Mouse (Mus musculus) neural tube, embryonic 13.5 days (tissue): Measurements from ENCODE around the gene Tulp2. TPM values are rescaled to one million over a fixed set of nuclear protein-coding genes. Genes with fewer than 3 reads are reported as not detected.

ENCODE experiments used
- ATAC-seq: fragments of 200-750 bp; cut with Nextera tagmentation; 2 replicates; pipeline ENCODE4 v1.8.0; 2017; ENCODE audit warnings: low read depth, mild to moderate bottlenecking, moderate TSS enrichment, moderate library complexity
- H3K27ac ChIP-seq: fragments of 300-500 bp; sonication (generic); replicated peaks from 2 replicates; pipeline ENCODE4 v1.5.1; 2015; ENCODE audit warnings: moderate library complexity, mild to moderate bottlenecking, inconsistent platforms
- H3K27me3 ChIP-seq: fragments of 300-500 bp; sonication (generic); 2 replicates; pipeline ENCODE4 v1.6.1; 2015; ENCODE audit warnings: mild to moderate bottlenecking, inconsistent platforms
- H3K36me3 ChIP-seq: fragments of 300-500 bp; sonication (generic); 2 replicates; pipeline ENCODE4 v1.6.1; 2015; ENCODE audit warnings: mild to moderate bottlenecking, inconsistent platforms
- H3K4me1 ChIP-seq: fragments of 300-500 bp; sonication (generic); replicated peaks from 2 replicates; pipeline ENCODE4 v1.6.1; 2015; ENCODE audit warnings: inconsistent platforms
- H3K4me2 ChIP-seq: fragments of 300-500 bp; sonication (generic); 2 replicates; pipeline ENCODE4 v1.6.1; 2015; ENCODE audit warnings: inconsistent platforms, mild to moderate bottlenecking, moderate library complexity
- H3K4me3 ChIP-seq: fragments of 300-500 bp; sonication (generic); 2 replicates; pipeline ENCODE4 v1.5.1; 2015; ENCODE audit warnings: mild to moderate bottlenecking, inconsistent platforms
- H3K9ac ChIP-seq: fragments of 300-500 bp; sonication (generic); 2 replicates; pipeline ENCODE4 v1.6.1; 2015; ENCODE audit warnings: moderate library complexity, mild to moderate bottlenecking, inconsistent platforms
- H3K9me3 ChIP-seq: fragments of 300-500 bp; sonication (generic); 2 replicates; pipeline ENCODE4 v1.6.1; 2016; ENCODE audit warnings: inconsistent platforms
- WGBS: fragments of 180-500 bp; shearing (Covaris S2); methylation state at CpG from one replicate; pipeline ENCODE4 v1.1.7; 2015; 5-methylcytosine and 5-hydroxymethylcytosine counted together
- polyA plus RNA-seq: library from polyadenylated mRNA; unstranded; fragments of >200 nt; fragmentation: Nextera tagmentation; extraction: Ambion mirVana; gene quantifications from 2 replicates; pipeline ENCODE4 v1.2.1, GENCODE M21; 2015

Tulp2 gene
- polyA plus RNA-seq, 1 experiment from 2014 or later = 0.13 TPM

GRCm38 (mm10) chr7:45553519-45553918 lies 71.8 kb downstream of the Tulp2 start:
- H3K36me3 ChIP-seq = no peaks in the 10 kb centered on the region
- WGBS = 68% methylated on average over 8 of the region's 8 CpGs
- H3K27me3 ChIP-seq = no peaks in the 10 kb centered on the region
- H3K9ac ChIP-seq = no peak overlapping the region
- H3K4me1 ChIP-seq = no peaks in the 10 kb centered on the region
- H3K4me3 ChIP-seq = no peak overlapping the region
- H3K9me3 ChIP-seq = no peaks in the 10 kb centered on the region
- no peak overlapping the region for H3K4me2 ChIP-seq
- H3K27ac ChIP-seq = no peak overlapping the region
- ATAC-seq = no peak

- 96% methylated on average over 2 of the region's 2 CpGs for WGBS
- Histone ChIP-seq H3K36me3 (no peaks in the 10 kb centered on the region), H3K9ac (no peak overlapping the region), H3K4me3 (no peak overlapping the region), H3K27me3 (no peaks in the 10 kb centered on the region), H3K27ac (no peak overlapping the region), H3K4me2 (no peak overlapping the region), H3K9me3 (no peaks in the 10 kb centered on the region), H3K4me1 (no peaks in the 10 kb centered on the region)
- ATAC-seq = no peak
These were observed 72.3 kb downstream of the Tulp2 start for GRCm38 (mm10) chr7:45553990-45554389.

GRCm38 (mm10) chr7:45554744-45555143 lies 73.1 kb downstream of the Tulp2 start, which contains the start of gene Hsd17b14:
Gene Hsd17b14 (plus strand): TSS chr7:45554893.
- H3K4me1 ChIP-seq = no peaks in the 10 kb centered on the region
- H3K36me3 ChIP-seq = no peaks in the 10 kb centered on the region

GRCm38 (mm10) chr7:45555787-45556186 lies 74.1 kb downstream of the Tulp2 start:
- Histone ChIP-seq H3K9ac (no peak overlapping the region), H3K9me3 (no peaks in the 10 kb centered on the region), H3K4me1 (no peaks in the 10 kb centered on the region), H3K4me3 (no peak overlapping the region), H3K36me3 (no peaks in the 10 kb centered on the region), H3K27ac (no peak overlapping the region), H3K27me3 (peaks cover under 1% of the 10 kb centered on the region; the same call in 1 of the 2 replicates), H3K4me2 (no peak overlapping the region)
- ATAC-seq = peak; percentile 63; the same call in 1 of the 2 replicates
- 28% methylated on average over 8 of the region's 8 CpGs for WGBS

More at GRCm38 (mm10) chr7:45554744-45555143, 73.1 kb downstream of the Tulp2 start, which contains the start of gene Hsd17b14:
- Histone ChIP-seq H3K9me3 (no peaks in the 10 kb centered on the region), H3K4me3 (no peak within 1 kb of the TSS), H3K27me3 (no peaks in the 10 kb centered on the region), H3K27ac (no peak within 1 kb of the TSS), H3K4me2 (no peak within 1 kb of the TSS), H3K9ac (no peak within 1 kb of the TSS)
- ATAC-seq = no peak
- 53% methylated on average over 8 of the region's 8 CpGs for WGBS

- Histone ChIP-seq H3K4me3 (no peak overlapping the region), H3K27ac (no peak overlapping the region), H3K9me3 (no peaks in the 10 kb centered on the region), H3K9ac (no peak overlapping the region), H3K36me3 (no peaks in the 10 kb centered on the region), H3K4me2 (no peak overlapping the region), H3K4me1 (0 out of 2 replicates have a peak, but pooled peaks cover 5% of the 10 kb centered on the region), H3K27me3 (peaks cover 4% of the 10 kb centered on the region)
- ATAC-seq = no peak
- WGBS = 64% methylated on average over 6 of the region's 6 CpGs
These were observed 77.2 kb downstream of the Tulp2 start for GRCm38 (mm10) chr7:45558907-45559306.

- H3K4me1 ChIP-seq = 0 out of 2 replicates have a peak, but pooled peaks cover 5% of the 10 kb centered on the region
- H3K36me3 ChIP-seq = no peaks in the 10 kb centered on the region
- 76% methylated on average over 7 of the region's 7 CpGs for WGBS
These were observed 78.6 kb downstream of the Tulp2 start for GRCm38 (mm10) chr7:45560241-45560640.

GRCm38 (mm10) chr7:45560843-45561623 lies 79.4 kb downstream of the Tulp2 start:
- peak overlapping the region; percentile 6 for H3K4me2 ChIP-seq

More at GRCm38 (mm10) chr7:45560241-45560640, 78.6 kb downstream of the Tulp2 start:
- ATAC-seq = no peak
- H3K27ac ChIP-seq = no peak overlapping the region
- H3K4me3 ChIP-seq = no peak overlapping the region
- H3K9me3 ChIP-seq = no peaks in the 10 kb centered on the region
- no peak overlapping the region for H3K9ac ChIP-seq
- H3K4me2 ChIP-seq = no peak overlapping the region
- H3K27me3 ChIP-seq = peaks cover 4% of the 10 kb centered on the region

GRCm38 (mm10) chr7:45561624-45562520 lies 80.2 kb downstream of the Tulp2 start:
- no peaks in the 10 kb centered on the region for H3K36me3 ChIP-seq
- no peak overlapping the region for H3K27ac ChIP-seq
- peak; percentile 30; the same call in 1 of the 2 replicates for ATAC-seq
- no peak overlapping the region for H3K4me3 ChIP-seq
- WGBS = 46% methylated on average over 12 of the region's 12 CpGs
- peak overlapping the region; percentile 6 for H3K4me2 ChIP-seq
- H3K4me1 ChIP-seq = 0 out of 2 replicates have a peak, but pooled peaks cover 5% of the 10 kb centered on the region
- H3K27me3 ChIP-seq = peaks cover 4% of the 10 kb centered on the region
- peak overlapping the region; percentile 31; the same call in 1 of the 2 replicates for H3K9ac ChIP-seq
- no peaks in the 10 kb centered on the region for H3K9me3 ChIP-seq

More at GRCm38 (mm10) chr7:45560843-45561623, 79.4 kb downstream of the Tulp2 start:
- Histone ChIP-seq H3K36me3 (no peaks in the 10 kb centered on the region), H3K9ac (no peak overlapping the region), H3K9me3 (no peaks in the 10 kb centered on the region), H3K4me3 (no peak overlapping the region), H3K27ac (no peak overlapping the region), H3K27me3 (peaks cover 4% of the 10 kb centered on the region), H3K4me1 (0 out of 2 replicates have a peak, but pooled peaks cover 5% of the 10 kb centered on the region)
- peak; percentile 71 for ATAC-seq
- whole genome bisulfite sequencing = 29% methylated on average over 17 of the region's 17 CpGs

- H3K4me3 ChIP-seq = no peak overlapping the region
- WGBS = 81% methylated on average over 2 of the region's 2 CpGs
- no peak overlapping the region for H3K27ac ChIP-seq
- H3K27me3 ChIP-seq = peaks cover 4% of the 10 kb centered on the region
- peaks cover 24% of the 10 kb centered on the region for H3K4me1 ChIP-seq
- H3K36me3 ChIP-seq = no peaks in the 10 kb centered on the region
- no peak overlapping the region for H3K9ac ChIP-seq
- H3K9me3 ChIP-seq = no peaks in the 10 kb centered on the region
- ATAC-seq = no peak
- no peak overlapping the region for H3K4me2 ChIP-seq
These were observed 83.1 kb downstream of the Tulp2 start for GRCm38 (mm10) chr7:45564811-45565210.

GRCm38 (mm10) chr7:45565446-45565845 lies 83.8 kb downstream of the Tulp2 start:
- no peaks in the 10 kb centered on the region for H3K9me3 ChIP-seq
- 90% methylated on average over 9 of the region's 9 CpGs for WGBS
- H3K4me2 ChIP-seq = no peak overlapping the region

GRCm38 (mm10) chr7:45567112-45567779 lies 85.6 kb downstream of the Tulp2 start:
- Histone ChIP-seq H3K9ac (0 out of 2 replicates have a peak overlapping the region, but pooled peaks have one; percentile 62), H3K27ac (peak overlapping the region; percentile 61; the same call in 1 of the 2 replicates)

More at GRCm38 (mm10) chr7:45565446-45565845, 83.8 kb downstream of the Tulp2 start:
- Histone ChIP-seq H3K27ac (no peak overlapping the region), H3K9ac (0 out of 2 replicates have a peak overlapping the region, but pooled peaks have one; percentile 31), H3K27me3 (peaks cover 4% of the 10 kb centered on the region), H3K4me1 (peaks cover 27% of the 10 kb centered on the region), H3K4me3 (no peak overlapping the region), H3K36me3 (no peaks in the 10 kb centered on the region)
- ATAC-seq = no peak

More at GRCm38 (mm10) chr7:45567112-45567779, 85.6 kb downstream of the Tulp2 start:
- no peaks in the 10 kb centered on the region for H3K36me3 ChIP-seq
- H3K4me1 ChIP-seq = peaks cover 36% of the 10 kb centered on the region
- H3K4me3 ChIP-seq = no peak overlapping the region; the same call in 1 of the 2 replicates
- peak overlapping the region; percentile 75 for H3K4me2 ChIP-seq
- H3K27me3 ChIP-seq = no peaks in the 10 kb centered on the region; the same call in 1 of the 2 replicates
- no peak for ATAC-seq
- H3K9me3 ChIP-seq = no peaks in the 10 kb centered on the region
- WGBS = 73% methylated on average over 8 of the region's 8 CpGs
